Mouse (Mus musculus) cerebellum, postnatal 4 days (tissue): ENCODE measurements at regions not wholly inside any gene's neighbourhood (a gene's known extent, or its start where the extent isn't known, plus 50 kb on each side); places are given as distances from the start of the nearest gene placed in this dataset.

Source experiments
- DNase-seq, 2 experiments: peaks; one replicate each; pipeline ENCODE4 v3.0.0; 2022; ENCODE audit warnings: low spot score in 2 of 2, mixed read lengths in 1 of 2

DNA sequence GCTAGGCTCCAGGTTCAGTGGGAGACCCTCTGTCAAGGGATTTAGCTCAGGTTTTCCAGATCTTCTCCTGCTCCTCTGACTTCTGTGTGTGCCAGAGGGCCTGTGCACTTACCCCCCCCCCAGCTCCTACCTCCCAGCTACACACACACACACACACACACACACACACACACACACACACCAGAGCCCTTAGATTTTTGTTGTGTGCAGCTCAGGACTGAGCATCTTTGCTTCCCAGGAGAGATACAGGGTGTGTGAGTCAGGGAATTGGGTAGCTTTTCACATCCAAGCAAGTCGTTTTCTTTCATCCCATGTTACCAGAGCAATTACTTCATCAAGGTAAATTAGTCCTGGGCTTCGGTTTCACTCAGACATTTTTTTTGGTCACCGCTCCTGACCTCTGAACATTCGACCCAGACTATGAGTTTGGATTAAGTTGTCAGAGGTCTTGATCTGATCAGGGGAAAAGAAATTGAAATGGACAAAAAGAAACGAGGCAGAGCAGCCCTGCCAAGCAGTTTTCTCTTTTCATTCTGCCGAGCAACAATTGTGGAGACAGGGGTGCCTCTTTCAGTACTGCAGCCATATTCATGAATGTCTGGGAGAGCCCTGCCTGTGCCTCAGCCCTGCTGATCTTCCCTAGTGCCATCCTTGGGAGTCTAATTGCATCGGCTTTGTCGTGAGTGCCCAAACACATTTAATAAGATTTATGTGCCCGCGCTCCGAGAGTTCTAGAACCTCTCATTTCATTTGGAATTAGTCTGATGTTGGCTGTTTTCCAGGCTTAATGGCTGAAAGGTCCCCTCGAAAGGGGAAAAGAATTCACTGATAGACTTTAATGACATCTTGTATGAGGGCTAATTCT lies 241.3 kb downstream of the 1500009L16Rik start:
- DNase-seq, result no peak

DNA sequence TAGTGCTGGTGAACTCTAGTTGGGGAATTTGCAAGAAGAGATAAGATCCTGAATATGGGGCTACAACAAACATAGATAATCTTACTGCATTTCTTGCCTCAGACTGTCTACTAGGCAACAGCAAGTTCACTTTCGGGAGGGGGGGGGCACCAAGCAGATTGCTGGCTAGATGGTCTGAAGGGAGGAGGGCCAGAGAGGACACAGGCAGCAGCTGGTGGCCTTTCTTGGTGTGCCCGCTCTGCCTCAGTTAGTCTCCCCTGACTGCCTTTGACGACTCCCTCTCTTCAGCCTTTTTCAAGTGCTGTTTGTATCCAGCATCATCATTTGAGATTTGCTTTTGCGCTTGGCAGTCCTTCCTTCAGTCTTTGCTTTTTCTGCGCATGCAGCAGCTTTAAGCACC lies 242.2 kb downstream of the 1500009L16Rik start:
- no peak for DNase-seq

DNA sequence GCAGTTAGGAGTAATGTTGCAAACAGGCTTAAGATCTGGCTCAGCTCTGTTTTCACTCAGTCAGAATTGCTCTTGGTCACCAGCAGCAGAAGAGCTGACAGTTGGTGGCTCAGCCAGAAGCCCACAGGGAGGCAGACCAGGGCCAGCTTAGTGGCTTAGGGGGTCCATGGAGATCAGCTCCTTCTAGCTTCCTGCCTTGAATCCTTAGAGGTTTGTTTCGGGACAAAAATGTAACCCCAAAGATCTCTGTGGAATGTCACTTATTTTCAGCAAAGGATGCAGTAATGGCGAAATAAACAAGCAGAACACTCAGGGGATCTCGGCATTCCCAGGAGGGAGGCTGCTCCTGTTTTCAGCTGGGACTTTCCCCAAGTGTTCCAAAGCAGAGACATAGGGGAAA lies 247.8 kb downstream of the 1500009L16Rik start:
- no peak for DNase-seq

DNA sequence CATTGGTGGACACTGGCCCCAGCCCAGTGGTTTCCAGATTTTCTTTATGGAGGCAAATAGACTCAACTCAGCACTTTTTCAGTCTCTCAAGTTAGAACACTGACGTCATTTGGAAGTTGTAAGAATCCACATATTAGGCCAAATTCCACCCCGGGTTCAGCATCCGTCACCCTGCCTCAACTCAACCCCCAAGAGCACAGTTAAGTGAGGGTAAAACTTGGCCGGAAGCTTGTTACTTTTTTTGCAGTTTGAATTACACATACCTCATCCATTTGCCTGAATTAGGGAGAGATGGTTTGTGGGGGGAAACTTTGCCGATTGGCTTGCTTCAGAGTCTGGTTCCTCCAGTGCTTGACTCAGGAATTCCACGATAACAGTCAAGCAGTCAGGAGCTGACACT lies 251.9 kb downstream of the 1500009L16Rik start:
- DNase-seq, result no peak

DNA sequence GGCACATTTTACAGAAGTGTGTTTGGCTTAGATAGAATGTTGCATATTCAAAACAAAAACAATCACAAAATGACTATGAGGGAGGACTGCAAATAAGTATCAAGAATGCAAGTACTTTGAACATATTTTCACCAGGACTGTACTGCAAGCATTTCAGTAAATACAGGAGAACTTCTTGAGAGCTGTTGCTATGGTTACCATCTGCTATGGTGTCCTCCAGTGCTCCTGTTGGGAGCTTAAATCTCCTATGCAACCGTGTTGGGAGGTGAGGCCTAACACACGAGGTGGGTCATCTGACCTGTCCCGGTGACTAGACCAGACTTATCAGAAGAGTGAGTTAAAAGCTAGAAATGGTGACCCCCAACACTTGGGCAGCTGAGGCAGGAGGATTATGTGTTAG lies 253.9 kb downstream of the 1500009L16Rik start:
- DNase-seq, result no peak

DNA sequence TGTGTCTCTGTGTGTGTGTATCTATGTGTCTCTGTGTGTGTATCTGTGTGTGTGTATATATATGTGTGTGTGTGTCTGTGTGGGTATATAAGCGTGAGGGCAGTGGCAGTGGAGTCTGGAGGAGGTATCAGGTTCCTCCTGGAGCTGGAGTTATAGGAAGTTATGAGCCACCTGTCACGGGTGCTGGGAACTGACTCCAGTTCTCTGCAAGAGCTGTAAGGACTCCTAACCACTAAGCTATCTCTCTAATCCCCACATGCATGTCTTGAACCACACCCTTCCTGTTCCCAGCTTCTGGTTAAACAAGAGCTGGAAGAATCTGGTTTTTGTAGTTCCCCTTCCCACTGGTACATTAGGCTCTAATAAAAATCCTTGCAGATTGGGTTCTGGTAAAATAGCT lies 257.3 kb downstream of the 1500009L16Rik start:
- DNase-seq, result no peak

DNA sequence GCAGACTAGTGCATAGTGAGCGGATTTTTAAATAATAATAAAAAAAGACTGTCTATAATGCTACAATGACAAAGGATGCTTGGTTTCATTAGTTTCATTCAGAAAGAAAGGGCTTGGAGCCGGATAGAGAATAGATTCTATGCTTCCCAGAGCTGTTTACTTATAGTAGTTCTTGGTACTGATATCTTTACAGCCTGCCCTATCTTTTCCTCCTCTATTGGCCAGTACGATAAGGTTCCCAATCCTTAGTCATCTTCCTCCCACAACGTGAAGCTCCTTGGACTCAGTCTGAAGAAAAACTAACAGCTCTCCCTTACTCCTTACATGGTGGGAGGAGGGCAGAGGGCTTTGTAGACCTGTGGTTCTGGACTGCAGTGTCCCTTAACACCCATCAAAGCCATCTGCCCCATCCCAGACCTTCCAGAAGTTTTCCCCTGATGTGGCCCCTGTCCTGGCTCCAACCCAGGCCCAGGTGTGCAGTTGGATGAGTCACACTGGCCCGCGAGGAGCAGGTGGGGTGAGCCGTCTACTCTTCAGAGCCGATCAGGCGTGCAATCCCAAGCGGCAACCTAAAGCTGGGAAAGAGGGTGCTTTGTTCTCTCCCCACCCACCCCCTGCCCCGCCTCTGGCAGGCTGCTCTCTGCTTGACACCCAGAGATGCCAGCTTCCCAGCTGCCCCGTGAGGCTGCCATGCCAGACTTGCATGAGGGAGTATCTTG lies 262.2 kb downstream of the 1500009L16Rik start:
- peak in 1 of 2 experiments; percentile 32 for DNase-seq

DNA sequence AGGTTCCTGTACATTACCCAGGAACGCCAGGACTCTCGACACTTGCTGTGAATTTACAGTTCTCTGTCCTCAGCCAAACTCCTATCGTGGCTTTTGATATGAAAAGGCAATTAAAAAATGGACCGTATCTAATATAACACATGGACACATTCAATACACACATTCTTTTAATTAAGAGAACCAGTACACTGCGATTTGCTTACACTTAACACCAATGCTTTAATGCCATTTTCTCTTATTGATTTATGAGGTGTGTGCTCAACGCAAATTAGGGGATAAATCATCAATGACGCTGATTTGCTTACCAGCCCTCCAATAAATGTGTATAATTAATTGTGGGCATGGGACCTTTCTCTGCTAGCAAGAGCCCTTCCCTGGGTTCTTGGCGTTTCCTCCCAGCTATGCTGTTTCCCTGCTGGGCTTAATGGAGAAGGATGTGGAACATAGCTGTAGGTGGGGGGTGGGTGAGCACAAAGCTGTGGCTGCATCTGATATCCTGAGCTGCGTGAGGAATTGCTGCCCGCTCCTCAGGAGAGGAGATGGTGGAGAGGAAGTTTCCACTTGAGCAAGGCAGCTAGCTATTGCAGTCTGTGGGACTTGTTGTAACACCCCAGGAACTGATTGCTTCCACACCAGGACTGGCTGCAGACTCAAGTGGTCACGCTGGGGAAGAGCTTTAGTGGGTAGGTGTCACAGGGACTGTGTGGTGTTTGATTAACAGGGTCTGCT lies 270.1 kb downstream of the 1500009L16Rik start:
- DNase-seq, result no peak

DNA sequence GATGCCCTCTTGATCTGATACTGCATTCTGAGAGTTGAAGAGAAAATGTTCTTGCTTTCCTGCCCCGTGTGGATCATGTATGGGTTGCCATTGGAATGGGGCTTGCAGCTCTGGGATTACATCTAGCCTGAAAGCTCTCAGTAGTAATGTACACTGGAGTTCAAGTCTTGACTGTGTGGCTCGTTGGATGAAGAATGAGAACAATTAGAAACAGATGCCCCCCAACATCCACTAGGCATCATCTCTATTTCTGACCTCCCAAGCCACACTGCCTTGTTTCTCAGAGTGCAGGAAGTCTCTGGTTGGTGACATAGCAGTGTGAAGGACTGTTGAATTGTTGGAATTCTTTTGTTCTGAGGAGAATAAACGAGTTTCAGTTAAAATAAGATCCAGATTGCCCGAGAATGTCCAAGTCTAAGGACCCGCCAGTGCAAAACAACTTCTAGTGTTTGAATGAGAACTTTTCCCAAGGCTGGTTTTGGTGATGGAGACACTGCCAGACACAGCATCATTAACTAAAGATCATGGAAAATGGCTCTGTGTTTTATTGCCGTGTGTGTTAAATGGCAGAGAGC lies 272.4 kb downstream of the 1500009L16Rik start:
- DNase-seq, result no peak

DNA sequence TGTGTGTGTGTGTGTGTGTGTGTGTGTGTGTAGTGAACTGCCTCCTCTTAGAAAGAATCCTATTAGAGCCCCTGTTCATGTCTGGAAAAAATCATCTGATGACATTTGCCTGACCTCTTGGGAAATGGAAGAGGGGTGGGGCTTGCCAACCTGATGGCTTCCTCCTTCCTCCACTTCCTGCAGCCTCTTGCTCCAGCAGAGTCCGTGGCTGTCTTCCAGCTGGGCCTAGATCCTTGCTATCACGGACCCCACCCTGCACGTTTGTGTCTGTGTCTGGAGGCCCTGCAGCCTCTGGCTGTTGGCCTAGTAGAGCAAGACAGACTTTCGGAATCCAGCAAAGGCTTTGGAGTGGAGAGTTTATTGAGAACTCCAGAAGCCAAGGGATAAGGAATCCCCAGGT lies 273.2 kb downstream of the 1500009L16Rik start:
- DNase-seq, result no peak

DNA sequence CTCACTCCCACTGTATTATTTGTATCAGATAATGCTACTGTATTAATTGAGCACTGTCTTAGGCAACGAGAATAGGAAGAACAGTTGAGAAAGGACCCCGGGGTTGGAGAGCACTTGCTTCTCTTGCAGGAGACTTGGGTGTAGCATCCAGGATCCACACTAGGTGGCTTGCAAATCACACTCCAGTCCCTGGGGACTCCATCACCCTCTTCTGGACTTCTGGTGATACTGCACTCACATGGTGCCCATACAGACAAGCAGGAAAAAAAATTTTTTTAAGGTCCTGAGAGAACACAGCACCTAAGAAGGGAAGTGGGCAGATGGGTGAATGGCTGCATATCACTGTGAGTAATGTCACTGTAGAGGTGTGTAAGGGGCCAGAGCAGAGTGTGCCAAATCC lies 273.8 kb downstream of the 1500009L16Rik start:
- DNase-seq, result no peak

DNA sequence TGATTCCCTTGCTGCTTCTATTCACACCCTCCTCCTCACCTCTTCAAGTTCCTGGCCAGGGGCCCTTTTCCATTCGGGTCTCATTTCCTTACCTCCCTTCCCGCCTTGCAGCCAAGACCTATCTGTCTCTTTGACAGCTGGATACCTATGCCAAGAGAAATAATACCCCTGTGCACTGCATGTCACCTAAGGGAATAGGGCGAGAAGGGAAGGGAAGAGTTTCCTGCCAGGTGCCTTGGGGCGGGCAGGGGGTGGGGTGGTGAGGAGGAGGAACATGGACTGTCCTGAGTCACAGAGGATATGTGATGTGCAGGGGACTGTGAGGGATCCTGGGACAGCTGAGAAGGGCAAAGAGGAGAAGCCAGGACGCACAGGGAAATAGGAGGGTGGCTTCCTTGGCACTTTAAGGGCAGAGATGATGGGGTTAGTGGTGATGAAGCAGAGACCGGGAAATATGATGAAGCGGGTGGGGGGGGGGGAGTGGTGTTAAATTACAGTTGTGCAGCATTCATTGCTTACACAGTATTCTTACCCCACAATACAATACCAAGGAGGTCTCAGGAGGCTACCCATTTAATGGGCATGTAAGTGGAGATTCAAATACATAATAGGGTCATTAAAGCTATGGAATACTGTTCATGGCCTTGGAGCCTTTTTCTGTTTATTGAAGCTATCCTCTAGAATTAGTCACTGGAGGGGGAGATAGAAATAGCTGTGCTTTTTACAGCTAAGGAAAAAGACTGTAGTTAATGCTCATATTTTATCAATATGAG lies 278.0 kb downstream of the 1500009L16Rik start:
- no peak for DNase-seq

DNA sequence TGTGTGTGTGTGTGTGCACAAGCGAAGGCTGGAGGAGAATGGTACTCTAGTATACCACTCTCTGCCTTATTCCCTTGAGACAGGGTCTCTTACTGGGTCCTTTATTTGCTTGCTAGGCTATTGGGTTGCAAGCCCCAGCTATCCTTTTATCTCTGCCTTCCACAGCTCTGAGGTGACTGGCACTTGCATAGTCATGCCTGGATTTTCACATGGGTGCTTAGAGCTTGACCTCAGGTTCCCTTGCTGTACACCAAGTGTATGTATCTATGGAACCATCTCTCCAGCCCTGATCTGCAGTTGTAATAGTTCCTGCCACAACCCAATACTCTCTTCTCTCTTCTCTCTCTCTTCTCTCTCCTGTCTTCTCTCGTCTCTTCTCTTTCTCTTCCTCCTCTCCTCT lies 280.1 kb downstream of the 1500009L16Rik start:
- DNase-seq, result no peak

DNA sequence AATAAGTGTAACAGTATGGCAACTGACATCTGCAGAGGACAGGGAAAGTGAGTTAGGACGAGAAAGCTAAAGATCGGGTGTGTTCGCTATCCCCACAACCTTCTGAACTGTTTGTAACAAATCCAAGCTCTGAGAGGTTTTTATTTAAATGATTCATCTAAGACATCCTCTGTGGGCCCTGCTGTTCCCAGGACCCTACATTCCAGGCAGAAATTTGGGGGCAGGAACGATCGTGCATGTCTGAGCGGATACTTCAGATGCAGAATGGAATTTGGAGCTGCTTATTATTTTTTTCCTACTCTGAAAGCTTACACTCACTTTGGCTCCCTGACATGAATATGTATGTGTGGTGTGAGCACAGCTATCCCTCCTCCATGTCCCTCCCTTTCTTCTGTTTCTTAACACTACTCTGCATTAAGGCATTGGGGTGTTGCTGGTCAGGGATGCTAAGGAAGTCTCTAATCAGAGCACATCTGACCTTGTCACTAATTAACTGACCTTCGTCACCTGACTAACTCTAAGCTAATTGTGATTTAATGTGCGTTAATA lies 281.0 kb downstream of the 1500009L16Rik start:
- no peak for DNase-seq

DNA sequence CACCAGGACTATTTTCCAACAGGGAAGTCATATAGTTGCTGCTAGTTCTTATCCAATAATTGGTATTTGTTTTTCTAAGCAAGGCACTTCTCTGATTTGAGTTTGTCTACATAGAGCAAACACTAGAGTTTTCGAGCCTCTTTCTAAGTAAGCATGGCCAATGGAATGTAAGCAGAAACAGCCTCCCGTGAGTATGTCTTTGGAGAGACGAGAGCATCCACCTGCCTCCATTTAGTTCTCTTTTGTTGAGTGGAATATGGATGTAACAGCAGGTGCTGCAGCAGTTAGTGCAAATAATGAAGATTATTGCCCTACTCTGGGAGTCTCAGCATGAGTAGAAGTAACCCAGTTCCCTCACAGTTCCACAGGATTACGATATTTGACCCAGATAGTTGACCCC lies 286.3 kb downstream of the 1500009L16Rik start:
- no peak for DNase-seq

DNA sequence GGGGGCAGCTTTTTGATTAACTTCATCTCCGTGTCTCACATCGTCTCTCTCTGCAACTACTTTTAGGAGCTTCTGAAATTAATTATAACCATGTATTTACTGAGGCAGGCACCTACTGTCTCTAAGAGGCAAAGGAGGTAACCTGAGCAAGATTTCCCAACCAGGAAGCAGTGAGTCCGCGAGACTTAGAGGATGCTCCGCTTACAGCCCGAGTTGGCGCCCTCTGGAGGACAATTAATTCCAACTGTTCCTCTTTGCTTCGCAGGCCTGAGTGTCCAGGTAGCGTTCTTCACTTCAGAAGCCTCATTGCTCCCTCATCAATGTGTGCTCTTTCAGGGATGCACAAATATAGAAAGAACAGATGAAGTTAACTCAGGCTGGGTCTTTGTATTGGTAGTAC lies 296.7 kb downstream of the 1500009L16Rik start:
- peak in 1 of 2 experiments; percentile 66 for DNase-seq

DNA sequence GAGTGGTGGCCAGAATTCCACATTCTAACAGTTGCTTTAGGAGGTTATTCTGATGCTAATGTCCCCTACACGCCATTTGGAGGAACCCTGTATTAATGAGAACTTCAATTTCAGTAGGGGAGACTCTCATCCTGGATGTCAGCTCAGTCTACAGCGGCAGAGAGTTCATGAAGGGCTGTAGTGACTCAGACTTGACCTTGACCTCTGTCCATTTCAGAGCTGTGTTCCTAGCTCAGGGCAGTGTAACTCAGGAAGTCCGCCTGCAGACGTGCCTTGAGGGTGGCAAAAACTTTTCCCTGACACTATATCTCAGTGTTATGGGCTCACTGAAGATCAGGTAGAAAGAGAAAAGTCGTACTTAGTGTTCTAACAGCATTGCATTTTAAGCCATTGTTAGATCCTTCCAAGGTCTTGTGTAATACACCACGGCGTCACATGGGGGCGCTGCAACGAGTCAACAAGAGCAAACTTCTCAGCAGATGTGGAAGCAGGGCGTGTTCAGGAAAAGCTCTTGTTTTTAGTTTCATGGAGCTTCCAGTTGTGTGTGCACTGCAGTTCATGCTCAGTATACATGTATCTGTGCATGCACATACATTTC lies 297.5 kb downstream of the 1500009L16Rik start:
- peak; percentile 37 to 57 for DNase-seq

DNA sequence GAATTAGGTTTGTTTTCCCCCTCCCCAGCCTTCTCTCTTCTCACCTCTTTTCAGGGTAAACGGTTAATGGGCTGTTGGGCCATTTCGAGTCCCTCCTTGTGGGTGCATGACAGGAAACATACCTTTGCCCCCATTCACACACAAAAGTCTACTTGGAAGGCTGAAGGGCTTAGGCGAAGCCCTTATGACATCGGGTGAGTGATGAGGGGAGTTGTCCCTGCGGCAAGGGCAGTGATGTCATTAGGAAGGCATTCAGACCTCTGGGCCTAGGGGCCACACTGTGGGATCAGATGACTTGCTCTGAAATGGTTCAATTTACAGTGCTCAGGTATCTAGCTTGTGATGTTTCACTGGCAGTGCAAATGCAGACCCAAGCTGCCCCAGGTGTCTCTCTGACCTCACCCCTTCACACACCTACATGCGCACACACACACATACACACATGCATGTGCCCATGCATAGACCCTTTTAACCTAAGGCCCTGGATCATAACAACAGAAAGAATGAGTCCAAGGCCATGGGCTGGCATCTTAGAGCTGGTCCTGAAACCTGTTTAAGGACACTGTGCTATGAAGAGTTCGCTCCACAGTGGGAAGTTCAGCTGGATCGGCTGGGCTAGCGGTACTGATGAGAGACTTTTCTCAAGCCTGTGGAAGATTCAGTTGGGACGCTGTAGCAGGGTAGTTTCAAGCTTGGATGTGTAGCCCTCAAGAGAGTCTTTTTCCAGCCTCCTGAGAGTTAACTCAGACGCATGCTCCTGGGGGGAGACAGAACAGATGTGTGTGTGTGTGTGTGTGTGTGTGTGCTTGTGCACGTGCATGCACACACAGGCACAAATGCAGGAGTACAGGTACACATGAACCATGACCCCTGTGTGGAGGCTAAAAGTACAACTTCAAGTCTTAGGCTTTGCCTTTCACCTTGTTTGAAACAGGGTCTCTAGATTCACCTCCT lies 298.8 kb downstream of the 1500009L16Rik start:
- DNase-seq, result no peak

DNA sequence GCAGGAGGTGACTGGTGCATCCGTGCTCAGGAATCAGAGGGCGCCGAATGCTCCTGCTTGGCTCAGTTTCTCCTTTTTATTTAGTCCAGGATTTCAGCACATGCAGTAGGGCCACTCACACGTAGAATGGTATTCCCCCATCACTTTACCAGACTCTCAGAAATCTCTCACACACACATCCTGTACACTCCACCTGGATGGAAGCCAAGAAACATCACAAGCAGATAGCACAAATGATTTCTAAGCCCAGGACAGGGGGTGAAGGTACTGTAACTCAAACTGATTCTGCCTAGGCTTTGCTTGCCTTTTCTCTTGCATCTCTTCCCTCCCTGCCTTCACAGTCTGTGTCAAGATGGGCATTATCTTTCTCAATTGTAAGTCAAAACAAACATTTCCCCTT lies 301.6 kb downstream of the 1500009L16Rik start:
- no peak for DNase-seq
